Comparison of ENCODE assay signal across 8 mouse cellular contexts in genomic region chr15:102245461-102245881, GRCm38 (mm10). TPM values are rescaled to one million over a fixed set of nuclear protein-coding genes. Genes with fewer than 3 reads are reported as not detected.
DNase-seq lines count a peak whose midpoint lies in the region; ATAC-seq and TF ChIP-seq lines count a peak whose summit lies in the region.

No protein-coding gene starts in this region.

- no peak for DNase-seq in kidney, adult 9 months
- DNase-seq in midbrain, embryonic 10.5 days (ENCODE audit: low spot score): no peak
- no peak for DNase-seq in c-Kit-positive CD71-positive TER-119-positive erythroid progenitor cells, embryonic 14.5 days (ENCODE audit: low spot score)
- no peak for DNase-seq in spleen, postnatal 14 days (ENCODE audit: low spot score in 2 of 2)
- no peak for DNase-seq in ovary, postnatal 36 days (ENCODE audit: low spot score)

- no peak for TF ChIP-seq CTCF in cortical plate, adult 2 months (IDR thresholded peaks at IDR 0.05; ENCODE audit: extremely low read depth, insufficient read depth, low read length)

- peaks cover 7% of the 10 kb centered on the region for H3K36me3 ChIP-seq in kidney, embryonic 15.5 days
- no peaks in the 10 kb centered on the region for H3K36me3 ChIP-seq in hindbrain, embryonic 16.5 days (ENCODE audit: control insufficient read depth, insufficient read depth, low read length)
- H3K36me3 ChIP-seq in midbrain, embryonic 10.5 days: no peaks in the 10 kb centered on the region

- peak overlapping the region; percentile 94 for H3K4me2 ChIP-seq in kidney, embryonic 15.5 days
- peak overlapping the region; percentile 100 for H3K4me2 ChIP-seq in hindbrain, embryonic 16.5 days (ENCODE audit: low read length)

- H3K27me3 ChIP-seq in kidney, embryonic 15.5 days: 0 out of 2 replicates have a peak, but pooled peaks cover 3% of the 10 kb centered on the region
- peaks cover 24% of the 10 kb centered on the region for H3K27me3 ChIP-seq in hindbrain, embryonic 16.5 days (replicated peaks; ENCODE audit: control insufficient read depth, insufficient read depth, low read length)
- H3K27me3 ChIP-seq in midbrain, embryonic 10.5 days (ENCODE audit: low read depth, poor library complexity, severe bottlenecking): peaks cover 100% of the 10 kb centered on the region

- H3K9me3 ChIP-seq in kidney, embryonic 15.5 days (replicated peaks): no peaks in the 10 kb centered on the region
- no peaks in the 10 kb centered on the region for H3K9me3 ChIP-seq in hindbrain, embryonic 16.5 days (ENCODE audit: control insufficient read depth, low read length)
- no peaks in the 10 kb centered on the region for H3K9me3 ChIP-seq in midbrain, embryonic 10.5 days (replicated peaks)

- H3K4me1 ChIP-seq in kidney, embryonic 15.5 days: peaks cover 78% of the 10 kb centered on the region
- no peaks in the 10 kb centered on the region for H3K4me1 ChIP-seq in cortical plate, adult 2 months (ENCODE audit: control insufficient read depth, insufficient read depth, low read length)
- peaks cover 30% of the 10 kb centered on the region for H3K4me1 ChIP-seq in hindbrain, embryonic 16.5 days (ENCODE audit: control insufficient read depth, insufficient read depth, low read depth, low read length)
- H3K4me1 ChIP-seq in midbrain, embryonic 10.5 days: peaks cover 79% of the 10 kb centered on the region

- 1% methylated on average over 14 of the region's 14 CpGs for WGBS in kidney, embryonic 15.5 days
- WGBS in hindbrain, embryonic 16.5 days: 4% methylated on average over 14 of the region's 14 CpGs
- 3% methylated on average over 14 of the region's 14 CpGs for WGBS in midbrain, embryonic 10.5 days

- H3K27ac ChIP-seq in kidney, embryonic 15.5 days: peak overlapping the region; percentile 99
- H3K27ac ChIP-seq in cortical plate, adult 2 months (ENCODE audit: insufficient read depth, low read length): peak overlapping the region; percentile 14; the same call in 1 of the 2 replicates
- peak overlapping the region; percentile 85 for H3K27ac ChIP-seq in hindbrain, embryonic 16.5 days (ENCODE audit: low read depth, low read length)
- peak overlapping the region; percentile 75; the same call in 1 of the 2 replicates for H3K27ac ChIP-seq in midbrain, embryonic 10.5 days (replicated peaks)

- peak overlapping the region; percentile 68 for H3K9ac ChIP-seq in kidney, embryonic 15.5 days
- H3K9ac ChIP-seq in hindbrain, embryonic 16.5 days (ENCODE audit: low read depth, low read length): peak overlapping the region; percentile 82

- peak overlapping the region; percentile 66 for H3K4me3 ChIP-seq in kidney, embryonic 15.5 days (replicated peaks)
- H3K4me3 ChIP-seq in cortical plate, adult 2 months (ENCODE audit: insufficient read depth, low read length): peak overlapping the region; percentile 49
- peak overlapping the region; percentile 64 for H3K4me3 ChIP-seq in hindbrain, embryonic 16.5 days (ENCODE audit: low read length)
- H3K4me3 ChIP-seq in midbrain, embryonic 10.5 days: peak overlapping the region; percentile 70

- no peak for ATAC-seq in kidney, embryonic 15.5 days (replicated peaks; ENCODE audit: low FRiP score)
- no peak for ATAC-seq in hindbrain, embryonic 16.5 days

- TF ChIP-seq POLR2A in cortical plate, adult 2 months (IDR thresholded peaks at IDR 0.05; ENCODE audit: extremely low read depth, insufficient read depth, low read length): no peak

RNA-seq across cellular contexts. Expression of gene Rarg, which starts 11.8 kb away (rescaled TPM):
- 27.9 and 30.3 TPM in 2 replicates for polyA plus RNA-seq in kidney, embryonic 15.5 days (2015; fragmentation: Nextera tagmentation; extraction: Ambion mirVana)
- 11.3 and 12.3 TPM in 2 replicates for polyA plus RNA-seq in cortical plate, adult 2 months (2012; rRNA removed)
- 5.6 and 7.6 TPM in 2 replicates for polyA plus RNA-seq in hindbrain, embryonic 16.5 days (2015; fragmentation: Nextera tagmentation; extraction: Ambion mirVana)
- polyA plus RNA-seq in midbrain, embryonic 10.5 days (2016; fragmentation: Nextera tagmentation; extraction: Ambion mirVana): 14.3 and 16.2 TPM in 2 replicates

RNA-seq across cellular contexts. Expression of gene Itgb7, which starts 13.7 kb away (rescaled TPM):
- 1.4 TPM in 2 replicates for polyA plus RNA-seq in kidney, embryonic 15.5 days (2015; fragmentation: Nextera tagmentation; extraction: Ambion mirVana)
- 0.86 and 1.5 TPM in 2 replicates for polyA plus RNA-seq in cortical plate, adult 2 months (2012; rRNA removed)
- 1.1 and 2.0 TPM in 2 replicates for polyA plus RNA-seq in hindbrain, embryonic 16.5 days (2015; fragmentation: Nextera tagmentation; extraction: Ambion mirVana)
- 0.31 and 0.56 TPM in 2 replicates for polyA plus RNA-seq in midbrain, embryonic 10.5 days (2016; fragmentation: Nextera tagmentation; extraction: Ambion mirVana)

RNA-seq across cellular contexts. Expression of gene Gm9918, which starts 24.9 kb away (rescaled TPM):
- 0.44 and 0.55 TPM in 2 replicates for polyA plus RNA-seq in kidney, embryonic 15.5 days (2015; fragmentation: Nextera tagmentation; extraction: Ambion mirVana)
- 0.04 and 0.15 TPM in 2 replicates for polyA plus RNA-seq in cortical plate, adult 2 months (2012; rRNA removed)
- 0.06 and 0.14 TPM in 2 replicates for polyA plus RNA-seq in hindbrain, embryonic 16.5 days (2015; fragmentation: Nextera tagmentation; extraction: Ambion mirVana)
- polyA plus RNA-seq in midbrain, embryonic 10.5 days (2016; fragmentation: Nextera tagmentation; extraction: Ambion mirVana): 0.35 and 0.41 TPM in 2 replicates

RNA-seq across cellular contexts. Expression of gene Mfsd5, which starts 33.8 kb away (rescaled TPM):
- polyA plus RNA-seq in kidney, embryonic 15.5 days (2015; fragmentation: Nextera tagmentation; extraction: Ambion mirVana): 68.6 and 69.8 TPM in 2 replicates
- 54.0 and 55.5 TPM in 2 replicates for polyA plus RNA-seq in cortical plate, adult 2 months (2012; rRNA removed)
- 65.9 and 67.6 TPM in 2 replicates for polyA plus RNA-seq in hindbrain, embryonic 16.5 days (2015; fragmentation: Nextera tagmentation; extraction: Ambion mirVana)
- 59.2 and 63.2 TPM in 2 replicates for polyA plus RNA-seq in midbrain, embryonic 10.5 days (2016; fragmentation: Nextera tagmentation; extraction: Ambion mirVana)

RNA-seq across cellular contexts. Expression of gene Csad, which starts 40.9 kb away (rescaled TPM):
- polyA plus RNA-seq in kidney, embryonic 15.5 days (2015; fragmentation: Nextera tagmentation; extraction: Ambion mirVana): 95.2 and 112 TPM in 2 replicates
- polyA plus RNA-seq in cortical plate, adult 2 months (2012; rRNA removed): 34.6 and 39.7 TPM in 2 replicates
- 35.5 and 43.3 TPM in 2 replicates for polyA plus RNA-seq in hindbrain, embryonic 16.5 days (2015; fragmentation: Nextera tagmentation; extraction: Ambion mirVana)
- 32.8 and 38.8 TPM in 2 replicates for polyA plus RNA-seq in midbrain, embryonic 10.5 days (2016; fragmentation: Nextera tagmentation; extraction: Ambion mirVana)

Comparison
In these comparisons a context has a peak if more than half of its experiments do, and no peak if none do; other contexts are left out.
1. H3K27ac ChIP-seq: peak in every context shown above with its lines; median percentile 99 in kidney, embryonic 15.5 days; 85 in hindbrain, embryonic 16.5 days; 75 in midbrain, embryonic 10.5 days; 14 in cortical plate, adult 2 months.